Mouse (Mus musculus) regulatory T cell (primary cell): ENCODE measurements around the gene Kctd10.

Experiments
- in situ Hi-C: fragments of 300-600 bp; cut with MboI, MseI; formaldehyde crosslinking; loops from one replicate; pipeline ENCODE4 v1.15.1; 2025; ENCODE audit warnings: high pct_unique_total_duplicates

The Kctd10 gene

DNA sequence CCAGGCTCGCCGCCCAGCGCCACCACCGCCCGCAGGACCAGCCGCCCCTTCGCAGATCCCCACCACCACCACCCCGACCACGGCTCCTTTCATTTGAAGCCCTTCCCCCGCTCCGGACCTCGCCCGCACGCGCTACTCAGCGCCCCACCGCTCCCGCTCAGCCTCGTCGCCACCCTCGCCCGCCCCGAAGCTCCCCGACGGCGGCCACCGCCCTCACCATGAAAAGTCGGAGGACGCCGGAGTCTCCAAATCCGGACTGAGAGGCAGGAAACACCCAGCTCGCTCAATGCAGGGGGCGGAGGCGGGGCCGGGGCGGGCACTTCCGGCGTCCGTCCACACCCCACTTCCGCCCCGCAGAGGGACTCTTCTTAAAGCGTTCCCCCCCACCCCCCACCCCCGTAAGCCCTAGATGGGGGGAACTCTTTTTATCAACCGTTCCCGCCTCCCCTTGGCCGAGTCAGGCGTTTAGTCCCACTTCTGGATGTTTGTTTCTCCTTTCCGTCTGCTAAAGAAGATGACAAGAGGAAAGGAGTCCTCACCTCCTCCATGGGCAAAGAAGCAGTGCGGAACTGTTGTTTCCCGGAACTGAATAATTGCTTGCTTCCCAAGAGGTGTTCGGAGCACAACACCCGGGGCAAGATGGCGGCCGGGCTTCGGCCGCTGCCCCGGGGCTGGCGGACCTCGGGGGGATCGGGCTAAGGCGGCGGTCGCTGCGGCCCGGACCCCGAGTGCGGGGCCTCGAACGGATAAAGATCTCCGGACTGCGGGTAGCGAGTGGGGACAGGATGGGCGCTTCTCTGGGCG is at the start of gene Kctd10, which contains the start of gene Ube3b:
Gene Kctd10, minus strand, starts transcription at position 300 of the 804 bp plus-strand sequence.
Gene Ube3b, plus strand, starts transcription at position 399 of the 804 bp plus-strand sequence.
- in situ Hi-C loops = no loop called here

GRCm38 (mm10) chr5:114429781-114430180 is 49.5 kb upstream of the Kctd10 start:
- in situ Hi-C loops = no loop called here

- in situ Hi-C loops = no loop called here
Measured at GRCm38 (mm10) chr5:114428621-114429020, 48.3 kb upstream of the Kctd10 start.

- in situ Hi-C loops = no loop called here
Measured at GRCm38 (mm10) chr5:114426732-114427131, 46.4 kb upstream of the Kctd10 start.

DNA sequence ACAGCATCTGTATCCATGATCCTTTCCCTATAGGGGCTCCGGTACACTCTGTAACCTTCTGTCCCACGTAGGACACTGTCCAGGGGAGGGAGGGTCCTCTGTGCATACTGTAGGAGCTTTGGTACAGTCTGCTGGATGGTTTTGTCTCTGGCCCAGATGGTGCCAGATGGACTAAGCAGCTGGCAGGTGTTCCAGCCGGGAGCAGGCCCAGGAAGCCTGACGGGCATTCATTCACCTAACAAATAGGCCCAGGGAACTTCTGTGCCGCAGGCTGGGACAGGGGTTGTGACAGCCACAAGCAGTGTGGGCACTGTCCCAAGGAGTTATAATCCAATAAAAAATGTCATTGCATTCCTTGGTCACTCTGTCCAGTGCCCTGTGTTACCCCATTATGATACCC is 43.7 kb upstream of the Kctd10 start:
- in situ Hi-C loops = loop anchor here (25.0 kb wide), 1 partner anchor 912 kb away; no protein-coding TSS in a partner anchor

DNA sequence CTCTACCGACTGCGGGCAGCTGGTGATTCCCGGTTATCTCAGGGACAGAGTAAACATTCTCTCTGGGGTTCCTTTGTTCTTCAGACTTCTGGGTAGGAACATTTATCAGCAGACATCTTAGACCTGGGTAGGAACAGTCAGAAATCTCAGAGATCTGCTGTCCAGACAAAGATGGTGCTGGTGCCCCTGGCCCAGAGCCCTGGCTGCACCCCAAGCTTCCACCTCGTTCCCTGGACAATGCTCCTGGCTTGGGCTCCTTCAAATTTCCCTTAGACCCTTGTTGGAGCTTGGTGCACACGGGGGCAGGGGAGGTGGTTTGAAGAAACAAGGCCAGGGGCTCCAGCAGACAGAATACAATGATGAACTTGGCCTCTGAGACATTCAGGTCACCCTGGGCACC is 42.3 kb upstream of the Kctd10 start:
- in situ Hi-C loops = loop anchor here (25.0 kb wide), 1 partner anchor 910 kb away; no protein-coding TSS in a partner anchor

DNA sequence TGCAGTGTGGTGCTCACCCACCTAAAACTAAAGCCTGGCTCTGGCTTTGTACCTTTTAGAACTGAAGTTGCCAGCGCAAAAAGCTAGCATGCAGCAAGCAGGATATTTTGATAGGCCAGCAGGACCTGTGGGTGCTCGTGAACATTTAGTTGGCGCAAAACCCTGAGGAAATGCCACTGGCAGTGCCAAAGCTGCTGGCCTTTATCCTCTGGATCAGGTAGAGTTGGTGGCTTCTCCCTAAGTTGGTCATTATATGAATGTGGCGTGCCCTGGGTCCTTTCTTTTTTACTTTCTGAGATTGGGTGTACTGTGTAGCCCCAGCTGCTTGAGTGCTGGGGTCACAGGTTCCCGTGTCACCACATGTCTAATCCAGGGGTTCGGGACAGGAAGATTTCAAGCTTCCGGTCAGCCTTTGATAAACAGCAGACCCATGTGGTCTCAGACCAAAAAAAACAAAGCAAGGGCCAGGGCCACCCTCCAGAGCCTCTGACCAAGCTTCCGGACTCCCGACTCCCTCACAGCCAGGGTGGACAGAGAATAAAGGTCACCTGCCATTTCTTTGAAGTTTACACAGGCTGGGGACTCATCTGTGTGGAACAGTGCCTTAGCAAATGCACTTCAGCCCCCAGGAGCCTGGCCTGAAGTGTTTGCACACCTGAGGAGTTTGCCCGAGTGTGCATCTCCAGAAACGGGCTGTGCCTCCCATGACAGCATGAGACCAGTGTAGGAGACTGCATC is 41.4 kb upstream of the Kctd10 start:
- in situ Hi-C loops = loop anchor here (25.0 kb wide), 1 partner anchor 909 kb away; no protein-coding TSS in a partner anchor

- in situ Hi-C loops = loop anchor here (25.0 kb wide), 1 partner anchor 906 kb away; no protein-coding TSS in a partner anchor
Measured at GRCm38 (mm10) chr5:114418541-114418940, 38.2 kb upstream of the Kctd10 start.

DNA sequence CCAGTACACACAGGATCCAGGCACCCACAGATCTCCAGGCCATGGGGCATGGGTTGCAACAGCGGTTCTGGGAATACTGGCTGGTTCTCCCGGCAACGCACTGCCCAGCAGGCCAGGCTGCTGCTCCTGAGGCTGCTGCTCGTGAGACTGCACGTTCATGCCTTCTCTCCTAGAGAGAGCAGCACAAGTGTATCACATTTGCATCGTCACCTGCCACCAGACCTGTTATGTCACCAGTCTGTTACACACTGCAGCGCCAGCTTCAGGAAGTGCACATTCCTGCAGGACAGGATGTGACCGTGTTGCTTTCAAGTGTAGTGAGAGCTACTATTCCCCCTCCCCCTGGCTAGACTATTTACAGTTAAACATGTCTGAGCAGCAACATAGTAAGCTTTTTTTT is 36.5 kb upstream of the Kctd10 start:
- in situ Hi-C loops = loop anchor here (25.0 kb wide), 1 partner anchor 905 kb away; no protein-coding TSS in a partner anchor

DNA sequence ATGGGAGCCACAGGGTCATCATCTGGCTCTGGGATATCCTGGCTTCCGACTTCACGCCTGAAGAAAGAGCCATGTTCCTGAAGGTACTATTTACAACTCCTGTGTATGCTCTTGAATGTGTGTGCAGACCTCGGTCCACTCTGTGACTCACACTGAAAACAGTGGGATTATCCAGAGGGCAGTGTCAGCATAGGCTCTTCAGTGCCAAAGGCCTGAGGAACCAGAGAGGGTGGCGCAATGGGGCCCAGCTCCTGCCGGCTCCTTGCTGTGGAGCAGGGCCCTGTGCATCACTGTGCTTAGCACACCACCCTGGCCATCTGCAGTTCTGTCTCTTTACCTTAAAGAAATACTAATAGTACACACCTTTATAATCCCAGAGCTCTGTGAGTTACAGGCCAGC is 35.3 kb upstream of the Kctd10 start:
- in situ Hi-C loops = loop anchor here (25.0 kb wide), 1 partner anchor 903 kb away; no protein-coding TSS in a partner anchor

DNA sequence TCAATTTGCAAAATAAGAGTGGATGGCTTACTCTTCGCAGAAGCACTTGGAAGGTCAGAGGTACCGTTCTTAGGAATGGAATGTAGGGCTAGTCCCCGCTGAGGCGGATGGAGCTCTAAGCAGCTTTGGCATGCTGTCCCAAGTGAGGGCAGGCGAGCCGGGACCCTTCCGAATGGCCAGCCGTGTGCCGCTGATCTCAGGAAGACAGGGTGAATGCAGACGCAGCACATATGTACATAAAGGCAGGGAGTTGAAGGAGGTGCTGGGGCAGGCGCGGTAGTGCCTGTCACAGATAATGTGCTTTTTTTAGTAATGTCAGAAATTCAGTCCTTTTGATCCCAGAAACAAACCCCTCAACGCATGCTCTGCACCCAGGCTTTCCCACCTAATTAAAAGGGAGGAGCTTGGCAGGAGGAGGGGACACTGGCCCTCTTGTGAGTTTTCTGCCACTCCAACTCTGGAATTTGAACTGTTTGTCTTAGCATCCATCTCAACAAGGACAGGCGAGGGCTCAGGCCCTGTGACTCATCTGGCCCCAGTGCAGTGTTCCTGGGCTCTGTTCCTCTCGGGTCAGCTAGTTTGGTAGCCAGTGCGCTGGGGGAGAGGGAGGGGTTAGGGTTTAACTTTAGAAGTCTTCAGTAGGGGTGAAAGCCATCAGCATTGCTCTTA is 32.9 kb upstream of the Kctd10 start:
- in situ Hi-C loops = loop anchor here (25.0 kb wide), 1 partner anchor 901 kb away; no protein-coding TSS in a partner anchor

DNA sequence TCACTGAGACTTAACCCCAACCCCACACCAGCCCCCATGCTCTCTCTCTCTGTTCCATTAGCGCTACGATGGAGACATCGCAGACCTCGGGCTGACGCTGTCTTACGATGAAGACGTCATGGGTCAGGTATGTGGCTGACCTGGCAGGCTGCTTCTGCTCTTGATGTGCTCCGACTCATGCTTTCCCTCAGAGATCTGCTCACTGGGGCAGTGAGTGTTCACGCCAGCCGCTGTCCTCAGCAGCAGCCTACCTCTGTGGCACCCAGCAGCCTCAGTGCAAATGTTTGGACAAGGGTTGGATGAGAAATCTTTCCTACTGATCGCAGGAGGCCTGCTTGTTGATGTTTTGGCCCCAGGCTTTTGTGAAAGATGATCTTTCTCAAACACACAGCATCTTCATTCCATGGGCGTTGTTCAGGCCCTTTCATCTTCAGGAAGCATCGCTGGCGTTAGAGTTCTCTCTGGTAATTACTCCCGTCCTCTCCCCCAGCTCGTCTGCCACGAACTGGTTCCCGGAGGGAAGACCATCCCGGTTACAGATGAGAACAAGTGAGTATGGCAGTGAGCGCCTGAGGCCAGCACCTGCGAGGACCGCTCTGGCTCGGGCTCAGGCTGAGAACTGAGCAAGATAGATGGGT is 32.2 kb upstream of the Kctd10 start:
- in situ Hi-C loops = loop anchor here (25.0 kb wide), 1 partner anchor 900 kb away; no protein-coding TSS in a partner anchor

- in situ Hi-C loops = loop anchor here (25.0 kb wide), 1 partner anchor 898 kb away; no protein-coding TSS in a partner anchor
Measured at GRCm38 (mm10) chr5:114410429-114410828, 30.1 kb upstream of the Kctd10 start.

GRCm38 (mm10) chr5:114408846-114409245 is 28.5 kb upstream of the Kctd10 start:
- in situ Hi-C loops = loop anchor here (25.0 kb wide), 1 partner anchor 897 kb away; no protein-coding TSS in a partner anchor

DNA sequence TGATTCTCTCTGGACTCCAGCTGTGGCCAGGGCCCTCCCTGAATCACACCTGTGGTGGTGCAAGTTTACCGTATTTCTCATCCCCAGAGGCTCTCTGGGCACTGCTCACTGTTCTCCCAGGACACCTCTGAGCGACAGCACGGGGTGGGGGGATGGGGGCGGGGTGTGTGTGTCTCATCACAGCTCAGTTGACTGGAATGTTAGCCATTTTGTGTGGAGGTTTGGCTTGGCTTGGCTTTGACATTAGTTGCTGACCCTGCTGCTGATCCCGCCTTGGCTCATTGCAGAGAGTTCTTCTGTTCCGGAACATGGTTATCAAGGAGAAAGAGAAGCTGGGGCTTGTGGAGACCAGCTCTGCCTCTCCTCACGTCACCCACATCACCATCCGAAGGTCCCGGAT is 27.5 kb upstream of the Kctd10 start:
- in situ Hi-C loops = loop anchor here (25.0 kb wide), 1 partner anchor 896 kb away; no protein-coding TSS in a partner anchor

DNA sequence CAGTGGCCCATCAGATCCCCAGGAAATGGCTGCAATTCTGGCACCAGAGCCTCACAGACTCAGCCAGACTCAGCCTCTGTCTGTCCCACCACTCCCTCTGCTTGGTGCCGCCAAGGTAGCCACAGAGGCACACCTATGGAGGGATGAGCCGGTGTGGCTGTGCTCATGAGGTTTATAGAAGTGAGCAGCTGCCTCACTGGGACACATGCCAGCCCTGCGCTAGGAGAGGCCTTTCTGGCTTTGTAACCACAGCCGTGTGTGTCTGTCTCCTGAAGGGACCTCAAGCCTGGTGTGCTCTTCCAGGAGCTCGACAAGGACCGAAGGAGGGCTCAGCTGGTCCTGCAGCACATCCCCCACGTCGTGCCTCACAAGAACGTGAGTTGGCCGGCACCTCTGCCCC is 27.0 kb upstream of the Kctd10 start:
- in situ Hi-C loops = loop anchor here (25.0 kb wide), 1 partner anchor 895 kb away; no protein-coding TSS in a partner anchor

DNA sequence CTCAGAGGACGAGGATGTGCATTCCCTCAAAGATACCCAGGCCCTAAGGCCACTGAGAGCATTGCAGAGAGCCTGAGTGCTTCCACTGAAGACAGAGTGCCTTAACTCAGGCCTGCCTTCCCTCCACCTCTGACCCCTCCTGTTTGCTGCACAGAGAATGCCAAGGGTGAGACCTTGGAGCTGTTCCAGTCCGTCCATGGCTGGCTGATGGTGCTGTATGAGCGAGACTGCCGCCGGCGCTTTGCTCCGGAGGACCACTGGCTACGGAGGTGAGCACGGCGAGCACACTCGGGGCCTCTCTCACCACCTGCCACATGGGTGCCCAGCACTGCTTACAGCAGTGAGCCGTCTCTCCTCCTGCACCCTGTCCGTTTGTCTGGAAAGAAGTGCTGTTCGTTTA is 26.3 kb upstream of the Kctd10 start:
- in situ Hi-C loops = loop anchor here (25.0 kb wide), 1 partner anchor 894 kb away; no protein-coding TSS in a partner anchor

DNA sequence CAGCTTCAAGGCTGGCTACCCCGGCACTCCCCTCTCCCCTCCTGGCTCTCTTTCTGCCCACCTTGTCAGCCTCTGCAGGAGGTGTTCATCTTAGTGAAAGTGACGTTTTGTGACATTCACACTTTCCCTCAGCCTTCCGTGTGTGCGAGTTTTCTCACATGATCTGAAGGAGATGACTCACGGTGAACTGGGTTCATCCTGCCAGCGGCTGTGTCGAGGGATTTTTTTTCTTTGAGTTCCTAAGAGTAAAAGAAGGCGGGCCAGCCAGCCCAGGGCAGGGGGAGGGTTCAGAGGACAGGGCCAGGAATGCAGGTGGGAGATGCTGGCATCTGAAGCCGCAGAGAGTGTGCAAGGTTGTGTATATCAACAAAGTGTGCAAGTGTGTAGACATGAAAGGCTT is 12.9 kb upstream of the Kctd10 start:
- in situ Hi-C loops = no loop called here

DNA sequence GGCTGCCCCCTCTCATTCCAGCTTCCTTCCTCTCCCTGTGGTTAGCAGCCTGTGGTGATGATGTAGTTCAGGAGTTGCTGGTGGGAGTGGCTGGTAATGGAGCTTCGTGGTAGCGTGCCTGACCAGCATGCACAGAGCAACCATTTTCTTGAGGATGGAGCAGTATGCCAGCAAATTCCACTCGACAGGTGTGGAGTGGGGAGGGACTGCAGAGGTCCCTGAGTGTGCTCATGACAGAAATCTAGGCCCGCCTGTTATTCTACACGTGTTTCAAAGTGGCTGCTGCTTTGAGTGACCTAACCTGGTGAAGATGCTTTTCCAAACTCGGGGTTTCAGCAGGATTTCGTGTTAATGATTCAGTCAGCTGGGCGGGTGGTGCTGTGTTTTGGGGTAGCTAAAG is 4.1 kb upstream of the Kctd10 start:
- in situ Hi-C loops = no loop called here

DNA sequence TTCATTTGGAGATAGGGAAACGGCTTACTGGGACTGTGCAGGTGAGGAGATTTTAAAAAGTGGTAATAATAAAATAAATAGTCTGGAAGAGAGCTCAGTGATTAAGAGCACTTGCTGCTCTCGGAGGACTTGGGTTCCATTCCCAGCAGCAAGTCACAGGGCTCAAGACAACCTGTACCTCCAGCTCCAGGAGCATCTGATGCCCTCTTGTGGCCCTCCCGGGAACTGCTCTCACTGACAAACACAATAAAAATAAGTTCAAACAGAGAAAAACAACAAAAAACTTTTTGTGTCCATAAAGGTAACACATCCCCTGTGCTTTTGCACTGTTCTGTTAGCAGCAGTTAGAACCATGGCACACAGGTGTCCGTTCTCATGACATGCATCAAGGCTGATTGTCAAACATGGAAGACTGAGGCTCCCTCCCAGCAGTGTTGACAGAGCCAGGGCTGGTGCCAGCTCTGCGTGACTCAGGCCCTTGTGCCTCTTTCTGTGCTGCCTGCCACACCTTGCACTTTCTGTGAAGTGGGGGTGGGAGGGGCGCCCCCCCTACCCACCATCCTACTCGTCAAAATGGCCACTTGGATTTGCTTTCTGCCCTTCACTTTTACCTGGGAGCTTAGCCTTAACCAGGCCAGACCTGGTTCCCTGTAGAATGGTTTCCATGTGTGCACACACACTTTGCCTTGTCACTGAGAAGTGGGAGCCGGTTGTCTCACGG is 3.0 kb upstream of the Kctd10 start:
- in situ Hi-C loops = no loop called here
